Mouse (Mus musculus): Measurements from ENCODE around the gene U2surp.

The U2surp gene

GRCm38 (mm10) chr9:95511472-95512330 lies at the start of gene U2surp:
Gene U2surp (minus strand): TSS chr9:95511996.
- DNase-seq (ENCODE audit: low spot score): peak; percentile 97

GRCm38 (mm10) chr9:95559936-95560735 lies 48.3 kb upstream of the U2surp start:
- DNase-seq (ENCODE audit: low spot score): peak; percentile 58

GRCm38 (mm10) chr9:95559059-95559935 lies 47.5 kb upstream of the U2surp start, which contains the start of gene Paqr9:
Gene Paqr9 (plus strand): TSS chr9:95559657.
- peak; percentile 43 for DNase-seq (ENCODE audit: low spot score)

- no peak for DNase-seq (ENCODE audit: low spot score)
Measured at GRCm38 (mm10) chr9:95558726-95559058, 46.9 kb upstream of the U2surp start.

GRCm38 (mm10) chr9:95557722-95558121 lies 45.9 kb upstream of the U2surp start:
- no peak for DNase-seq (ENCODE audit: low spot score)

- no peak for DNase-seq (ENCODE audit: low spot score)
Measured at GRCm38 (mm10) chr9:95556067-95556512, 44.3 kb upstream of the U2surp start.

GRCm38 (mm10) chr9:95555233-95555740 lies 43.5 kb upstream of the U2surp start:
- DNase-seq (ENCODE audit: low spot score): no peak

GRCm38 (mm10) chr9:95554231-95555221 lies 42.7 kb upstream of the U2surp start:
- no peak for DNase-seq (ENCODE audit: low spot score)

GRCm38 (mm10) chr9:95552175-95552705 lies 40.4 kb upstream of the U2surp start:
- no peak for DNase-seq (ENCODE audit: low spot score)

- DNase-seq (ENCODE audit: low spot score): peak; percentile 58
Measured at GRCm38 (mm10) chr9:95550856-95551774, 39.3 kb upstream of the U2surp start.

GRCm38 (mm10) chr9:95549626-95550411 lies 38.0 kb upstream of the U2surp start:
- DNase-seq (ENCODE audit: low spot score): no peak

GRCm38 (mm10) chr9:95546679-95547078 lies 34.9 kb upstream of the U2surp start:
- no peak for DNase-seq (ENCODE audit: low spot score)

GRCm38 (mm10) chr9:95544598-95544997 lies 32.8 kb upstream of the U2surp start:
- no peak for DNase-seq (ENCODE audit: low spot score)

GRCm38 (mm10) chr9:95542475-95542874 lies 30.7 kb upstream of the U2surp start:
- no peak for DNase-seq (ENCODE audit: low spot score)

- DNase-seq (ENCODE audit: low spot score): no peak
Measured at GRCm38 (mm10) chr9:95541650-95542432, 30.0 kb upstream of the U2surp start.

GRCm38 (mm10) chr9:95541208-95541607 lies 29.4 kb upstream of the U2surp start:
- no peak for DNase-seq (ENCODE audit: low spot score)

GRCm38 (mm10) chr9:95540487-95540886 lies 28.7 kb upstream of the U2surp start:
- peak; percentile 78 for DNase-seq (ENCODE audit: low spot score)

Measured in testis, postnatal 14 days (tissue).